Mouse (Mus musculus): ENCODE data around the gene Gpr12.
"Not testable (repeated sequence)": the region's sequence is repeated elsewhere in the genome, so short reads cannot be mapped to it uniquely, and the experiment has no call there.

DNA sequence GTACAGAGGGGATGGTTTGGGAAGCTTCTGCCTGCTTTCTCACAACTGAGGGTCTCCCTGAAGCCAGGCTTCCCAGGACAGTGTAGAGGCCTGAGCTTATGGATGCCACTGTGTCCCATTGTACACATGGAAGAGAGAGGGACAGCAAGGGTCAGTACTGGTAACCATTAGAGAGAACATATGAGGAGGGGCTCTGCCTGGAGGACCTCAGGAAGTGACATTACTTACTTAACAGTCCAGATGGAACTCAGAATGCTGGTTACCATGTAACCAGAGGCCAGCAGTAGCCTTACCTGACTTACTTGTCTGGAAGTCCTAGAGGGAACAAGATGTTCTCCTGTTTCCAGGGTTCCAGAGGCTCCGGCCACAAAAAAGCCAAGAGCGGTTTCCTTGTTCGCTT lies 47.7 kb downstream of the Gpr12 start, which contains the start of gene Gm3409:
- TF ChIP-seq CTCF, EP300 (IDR thresholded peaks at IDR 0.05; ENCODE audit: low read depth): not testable (repeated sequence)

Data from heart, postnatal 0 days (tissue).